Mouse (Mus musculus): ENCODE measurements around the gene Helq. TPM values are rescaled to one million over a fixed set of nuclear protein-coding genes. Genes with fewer than 3 reads are reported as not detected.

Gene Helq
- polyA plus RNA-seq, 1 experiment from 2014 or later, result 15.4 TPM

DNA sequence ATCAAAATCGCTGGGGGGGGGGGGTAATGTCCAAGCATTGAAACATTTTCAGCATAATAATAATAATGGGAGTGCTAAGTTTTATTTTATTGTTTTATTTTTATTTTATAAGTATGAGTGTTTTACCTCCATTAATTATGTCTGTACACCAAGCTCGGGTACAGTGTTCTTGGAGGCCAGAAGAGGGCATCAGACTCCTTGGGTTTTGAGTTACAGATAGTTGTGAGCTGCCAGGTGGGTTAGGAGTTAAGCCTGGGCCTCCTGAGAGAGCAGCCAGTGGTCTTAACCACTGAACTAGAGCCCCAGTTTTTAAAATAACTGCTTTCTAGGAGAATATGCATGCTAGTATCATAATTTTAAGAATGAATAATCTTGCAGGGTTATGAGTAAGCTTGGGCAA is 27.6 kb upstream of the Helq start:
- no peak overlapping the region for H3K9ac ChIP-seq
- ATAC-seq (replicated peaks; ENCODE audit: low FRiP score), result no peak
- H3K27ac ChIP-seq, result no peak overlapping the region
- no peak overlapping the region for H3K4me3 ChIP-seq (replicated peaks)
- H3K4me2 ChIP-seq, result no peak overlapping the region
- H3K27me3 ChIP-seq, result no peaks in the 10 kb centered on the region
- H3K4me1 ChIP-seq, result no peaks in the 10 kb centered on the region
- H3K9me3 ChIP-seq (replicated peaks), result no peaks in the 10 kb centered on the region
- 24% methylated on average over 2 of the region's 2 CpGs for WGBS
- H3K36me3 ChIP-seq, result no peaks in the 10 kb centered on the region

DNA sequence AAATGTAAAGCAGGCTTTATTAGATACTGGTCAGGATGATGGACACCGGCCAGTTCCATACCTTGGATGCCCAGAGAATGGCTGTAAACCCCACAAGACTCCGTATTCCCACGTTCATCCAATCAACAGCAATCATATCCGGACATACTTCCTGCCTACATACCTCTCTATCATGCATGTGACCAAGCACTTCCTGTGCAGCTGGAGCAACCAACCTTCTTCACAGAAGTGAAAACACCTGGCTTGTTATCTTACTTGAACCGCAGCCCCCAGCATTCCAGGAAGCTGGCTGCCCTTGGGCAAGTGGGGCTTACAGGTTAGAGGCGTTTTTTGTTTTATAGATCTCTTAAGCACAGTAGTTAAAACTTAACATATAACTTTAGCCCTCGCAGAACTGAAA is 24.4 kb upstream of the Helq start:
- no peak overlapping the region for H3K4me2 ChIP-seq
- ATAC-seq (replicated peaks; ENCODE audit: low FRiP score), result no peak
- H3K36me3 ChIP-seq, result no peaks in the 10 kb centered on the region
- WGBS, result 78% methylated on average over 7 of the region's 7 CpGs
- no peak overlapping the region for H3K27ac ChIP-seq
- 0 out of 2 replicates have a peak, but pooled peaks cover 3% of the 10 kb centered on the region for H3K4me1 ChIP-seq
- no peaks in the 10 kb centered on the region for H3K27me3 ChIP-seq
- no peaks in the 10 kb centered on the region for H3K9me3 ChIP-seq (replicated peaks)
- no peak overlapping the region for H3K9ac ChIP-seq
- no peak overlapping the region for H3K4me3 ChIP-seq (replicated peaks)

DNA sequence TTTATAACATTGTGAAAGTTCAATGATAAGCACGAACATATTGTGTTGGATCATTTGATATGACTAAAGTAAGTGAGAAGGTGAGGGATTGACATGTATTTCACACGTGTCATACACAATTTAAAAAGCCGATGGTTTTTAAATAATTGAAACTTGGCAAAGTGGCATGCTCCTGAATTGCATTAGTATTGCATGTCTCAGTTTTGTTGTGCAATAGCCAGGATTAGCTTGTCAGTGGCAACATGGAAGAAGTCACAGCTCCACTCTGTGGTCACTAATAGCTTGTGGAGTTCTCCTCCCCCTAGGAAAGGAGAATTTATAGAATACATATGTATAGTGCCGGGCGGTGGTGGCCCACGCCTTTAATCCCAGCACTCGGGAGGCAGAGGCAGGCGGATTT is 23.0 kb upstream of the Helq start:
- Histone ChIP-seq H3K4me2 (peak overlapping the region; percentile 84), H3K4me3 (replicated peaks) (peak overlapping the region; percentile 67), H3K9me3 (replicated peaks) (no peaks in the 10 kb centered on the region), H3K9ac (no peak overlapping the region), H3K27ac (no peak overlapping the region), H3K4me1 (0 out of 2 replicates have a peak, but pooled peaks cover 3% of the 10 kb centered on the region), H3K27me3 (no peaks in the 10 kb centered on the region), H3K36me3 (peaks cover 12% of the 10 kb centered on the region)
- ATAC-seq (replicated peaks; ENCODE audit: low FRiP score), result no peak
- WGBS, result 81% methylated on average over 8 of the region's 8 CpGs

DNA sequence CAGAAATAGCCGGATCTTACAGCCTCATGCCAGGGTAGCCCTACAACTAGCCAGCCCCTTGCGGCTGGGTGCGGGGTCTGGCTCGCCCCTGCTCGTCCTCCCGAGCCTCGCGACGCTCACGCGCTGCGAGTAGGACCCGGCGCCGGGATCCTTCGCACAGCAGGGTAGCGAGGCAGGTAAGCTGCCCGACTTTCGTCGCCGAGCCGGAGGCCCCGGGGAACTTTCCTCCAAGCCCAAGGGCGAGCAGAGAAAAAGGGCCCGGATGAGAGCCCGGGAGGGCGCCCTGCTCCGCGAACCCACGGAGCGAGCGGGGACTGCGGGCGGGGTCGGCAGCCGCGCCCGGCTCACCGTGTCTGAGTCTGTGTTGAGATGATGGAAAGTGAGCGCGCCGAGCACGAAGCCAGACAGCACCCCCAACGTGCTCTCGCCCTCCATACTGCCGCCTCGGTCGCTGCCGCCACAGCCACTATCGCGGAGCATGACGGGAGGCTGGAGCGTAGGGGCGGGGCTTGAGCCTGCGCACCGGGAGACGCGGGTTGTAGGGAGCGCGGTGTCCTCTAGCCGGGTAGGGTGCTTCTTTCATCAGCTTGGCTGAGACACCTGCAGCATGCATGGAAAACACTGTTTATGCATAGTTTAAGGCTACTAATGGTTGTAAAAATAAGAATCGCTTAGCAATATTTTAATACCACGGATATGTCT is 22.2 kb upstream of the Helq start, which contains the start of gene Abraxas1:
Gene Abraxas1, minus strand, starts transcription at position 483 of the 702 bp plus-strand sequence.
- ATAC-seq (replicated peaks; ENCODE audit: low FRiP score), result peak; percentile 97
- H3K9ac ChIP-seq, result peak within 1 kb of the TSS; percentile 89
- H3K4me2 ChIP-seq, result peak within 1 kb of the TSS; percentile 84
- no peaks in the 10 kb centered on the region for H3K27me3 ChIP-seq
- peak within 1 kb of the TSS; percentile 84 for H3K27ac ChIP-seq
- peaks cover 17% of the 10 kb centered on the region for H3K36me3 ChIP-seq
- peak within 1 kb of the TSS; percentile 67 for H3K4me3 ChIP-seq (replicated peaks)
- under 1% methylated on average over 63 of the region's 63 CpGs for WGBS
- no peaks in the 10 kb centered on the region for H3K9me3 ChIP-seq (replicated peaks)
- H3K4me1 ChIP-seq, result 0 out of 2 replicates have a peak, but pooled peaks cover 3% of the 10 kb centered on the region

DNA sequence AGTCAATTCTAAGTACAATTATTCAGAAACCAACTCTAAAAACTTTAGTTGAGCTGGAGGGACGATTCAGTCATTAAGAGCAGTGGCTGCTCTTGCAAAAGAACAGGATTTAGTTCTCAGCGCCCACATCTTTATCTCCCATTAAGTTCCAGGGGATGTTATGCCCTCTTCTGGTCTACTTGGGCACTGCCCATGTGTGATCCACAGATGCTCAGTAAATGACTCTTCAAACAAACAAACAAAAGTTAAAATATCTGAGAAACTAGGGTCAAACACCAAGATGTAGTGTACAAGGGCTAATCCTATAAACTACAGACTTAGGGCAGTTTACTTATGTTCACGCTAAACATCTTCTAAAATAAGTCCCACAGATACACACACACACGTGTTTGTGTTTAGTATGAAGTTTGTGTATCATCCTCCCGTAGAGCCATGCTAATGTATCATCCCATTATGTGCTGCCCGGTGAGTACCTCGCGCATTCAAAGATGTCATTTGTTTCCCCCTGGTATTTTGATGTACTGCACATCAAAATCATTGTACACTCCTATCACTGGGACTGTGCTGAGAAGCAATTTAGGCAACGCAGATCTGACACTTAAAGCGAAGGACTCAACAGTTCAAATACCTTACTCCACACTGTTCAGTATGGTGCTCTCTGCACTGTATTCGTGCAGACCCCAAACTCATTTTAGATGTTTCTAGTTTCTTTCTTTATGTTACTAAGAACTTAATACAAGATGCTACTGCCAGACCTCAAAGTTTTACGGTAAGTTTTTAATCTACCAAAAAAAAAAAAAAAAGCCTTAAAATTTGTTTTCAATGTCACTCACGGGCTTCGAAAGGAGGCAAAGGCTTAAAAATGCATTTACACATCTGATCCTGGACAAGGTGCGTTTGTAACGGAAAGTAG is 21.4 kb upstream of the Helq start:
- ATAC-seq (replicated peaks; ENCODE audit: low FRiP score), result no peak
- Histone ChIP-seq H3K9ac (peak overlapping the region; percentile 89), H3K4me2 (peak overlapping the region; percentile 84), H3K9me3 (replicated peaks) (no peaks in the 10 kb centered on the region), H3K27ac (peak overlapping the region; percentile 84), H3K27me3 (no peaks in the 10 kb centered on the region), H3K4me3 (replicated peaks) (peak overlapping the region; percentile 67), H3K36me3 (peaks cover 21% of the 10 kb centered on the region), H3K4me1 (0 out of 2 replicates have a peak, but pooled peaks cover 3% of the 10 kb centered on the region)
- WGBS, result 32% methylated on average over 16 of the region's 16 CpGs

DNA sequence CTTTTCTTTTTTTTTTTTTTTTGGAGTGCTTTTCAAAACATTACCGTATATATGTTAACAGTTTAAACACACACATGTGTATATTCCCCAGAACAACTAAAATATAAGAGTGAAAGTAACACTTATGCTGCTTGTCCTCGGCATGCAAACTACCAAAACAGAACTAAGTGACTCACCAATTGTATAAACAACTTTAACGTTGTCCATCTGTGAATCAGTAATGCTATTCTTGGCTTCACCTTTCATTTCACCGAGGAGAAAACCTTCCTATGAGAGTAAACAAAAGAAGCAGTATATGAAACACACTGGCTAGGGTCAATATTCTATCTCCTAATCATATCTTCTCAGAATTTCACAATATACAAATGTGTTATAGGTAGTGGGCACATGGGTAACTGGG is 19.9 kb upstream of the Helq start:
- Histone ChIP-seq H3K4me1 (0 out of 2 replicates have a peak, but pooled peaks cover 3% of the 10 kb centered on the region), H3K9ac (no peak overlapping the region), H3K9me3 (replicated peaks) (no peaks in the 10 kb centered on the region), H3K27ac (no peak overlapping the region), H3K4me3 (replicated peaks) (no peak overlapping the region), H3K4me2 (no peak overlapping the region), H3K36me3 (peaks cover 34% of the 10 kb centered on the region), H3K27me3 (no peaks in the 10 kb centered on the region)
- no peak for ATAC-seq (replicated peaks; ENCODE audit: low FRiP score)
- whole genome bisulfite sequencing, result 73% methylated on average over 4 of the region's 4 CpGs

DNA sequence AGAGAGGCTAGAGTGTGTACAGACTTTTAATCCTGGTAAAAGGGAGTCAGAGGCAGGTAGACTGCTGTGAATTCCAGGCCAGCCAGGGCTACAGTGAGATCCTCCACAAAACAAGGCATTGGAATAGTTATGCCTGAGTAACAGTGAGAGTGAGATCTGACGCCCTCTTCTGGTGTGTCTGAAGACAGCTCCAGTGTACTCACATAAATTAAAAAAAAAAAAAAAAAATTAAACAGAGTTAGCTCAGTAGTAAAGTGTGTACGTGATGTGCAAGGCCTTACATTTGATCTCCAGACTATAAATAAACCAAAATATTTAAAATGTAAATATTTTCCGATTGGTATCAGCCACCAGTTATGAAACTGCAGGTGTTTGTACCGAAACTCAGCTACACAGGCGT is 4.3 kb downstream of the Helq start:
- 82% methylated on average over 5 of the region's 5 CpGs for WGBS
- peaks cover 6% of the 10 kb centered on the region; the same call in 1 of the 2 replicates for H3K4me1 ChIP-seq
- H3K27ac ChIP-seq, result no peak overlapping the region
- no peak overlapping the region for H3K9ac ChIP-seq
- no peaks in the 10 kb centered on the region for H3K9me3 ChIP-seq (replicated peaks)
- no peak for ATAC-seq (replicated peaks; ENCODE audit: low FRiP score)
- H3K36me3 ChIP-seq, result peaks cover 72% of the 10 kb centered on the region
- no peak overlapping the region for H3K4me2 ChIP-seq
- H3K27me3 ChIP-seq, result no peaks in the 10 kb centered on the region
- no peak overlapping the region for H3K4me3 ChIP-seq (replicated peaks)

DNA sequence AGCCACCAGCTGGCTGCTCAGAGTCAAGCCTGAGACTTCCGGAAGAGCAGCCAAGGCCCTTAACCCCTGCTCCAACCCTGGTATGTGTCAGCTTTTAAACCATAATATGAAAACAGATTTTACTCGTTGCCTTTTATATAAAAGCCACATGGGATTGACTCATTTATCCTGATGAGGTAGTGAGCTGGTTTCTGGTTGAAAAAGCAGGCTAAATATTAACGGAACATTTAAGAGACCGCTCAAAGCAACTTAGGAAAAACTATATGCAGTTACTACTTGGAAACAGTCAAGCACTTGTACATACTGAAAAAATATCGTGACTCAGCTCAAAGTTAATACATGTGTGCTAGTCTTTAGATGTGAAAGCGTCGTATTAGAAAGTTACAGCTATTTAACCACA is 6.1 kb downstream of the Helq start:
- H3K9ac ChIP-seq, result no peak overlapping the region
- H3K9me3 ChIP-seq (replicated peaks), result no peaks in the 10 kb centered on the region
- no peak for ATAC-seq (replicated peaks; ENCODE audit: low FRiP score)
- H3K4me1 ChIP-seq, result peaks cover 1% of the 10 kb centered on the region; the same call in 1 of the 2 replicates
- no peaks in the 10 kb centered on the region for H3K27me3 ChIP-seq
- WGBS, result 83% methylated on average over 7 of the region's 7 CpGs
- peaks cover 90% of the 10 kb centered on the region for H3K36me3 ChIP-seq
- no peak overlapping the region for H3K27ac ChIP-seq
- H3K4me3 ChIP-seq (replicated peaks), result no peak overlapping the region
- no peak overlapping the region for H3K4me2 ChIP-seq

DNA sequence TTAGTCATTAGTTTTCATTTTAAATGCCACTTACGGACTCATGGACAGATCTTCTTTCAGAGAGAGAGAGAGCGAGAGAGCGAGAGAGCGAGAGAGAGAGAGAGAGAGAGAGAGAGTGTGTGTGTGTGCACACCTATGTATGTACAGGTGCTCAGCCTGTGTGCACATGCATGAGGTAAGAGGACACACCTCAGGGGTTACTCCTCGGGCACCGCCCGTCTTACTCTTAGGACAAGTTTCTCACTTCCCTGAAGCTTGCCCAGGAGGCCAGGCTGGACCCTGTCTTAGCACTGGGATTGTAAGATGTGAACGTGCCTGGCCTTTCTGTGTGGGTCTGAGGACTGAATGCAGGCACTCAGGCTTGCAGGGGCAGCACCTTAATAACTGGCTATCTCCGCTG is 10.9 kb downstream of the Helq start:
- no peak overlapping the region for H3K4me3 ChIP-seq (replicated peaks)
- no peak overlapping the region for H3K27ac ChIP-seq
- H3K9me3 ChIP-seq (replicated peaks), result no peaks in the 10 kb centered on the region
- H3K36me3 ChIP-seq, result peaks cover 92% of the 10 kb centered on the region
- WGBS, result 92% methylated on average over 9 of the region's 9 CpGs
- ATAC-seq (replicated peaks; ENCODE audit: low FRiP score), result no peak
- no peaks in the 10 kb centered on the region for H3K27me3 ChIP-seq
- H3K4me2 ChIP-seq, result no peak overlapping the region
- no peak overlapping the region for H3K9ac ChIP-seq
- no peaks in the 10 kb centered on the region for H3K4me1 ChIP-seq

DNA sequence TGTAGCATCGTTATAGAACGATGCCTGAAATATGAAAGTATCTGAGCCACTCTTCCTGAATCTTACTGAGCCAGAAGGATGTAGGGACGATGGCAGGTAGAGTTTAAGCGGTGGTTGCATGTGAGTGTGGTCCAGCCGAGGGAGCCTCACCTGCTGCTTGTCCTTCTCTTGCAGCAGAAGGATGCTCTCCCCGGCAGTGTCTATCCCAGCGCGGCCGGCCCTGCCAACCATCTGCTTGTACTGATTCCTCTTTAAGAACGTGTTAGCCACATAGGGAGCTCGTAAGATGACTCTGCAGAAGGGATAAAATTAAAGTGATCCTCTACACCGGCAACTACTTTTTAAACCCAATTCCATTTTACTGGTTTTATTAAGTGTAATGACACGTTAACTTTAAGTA is 19.4 kb downstream of the Helq start:
- WGBS, result 97% methylated on average over 13 of the region's 13 CpGs

DNA sequence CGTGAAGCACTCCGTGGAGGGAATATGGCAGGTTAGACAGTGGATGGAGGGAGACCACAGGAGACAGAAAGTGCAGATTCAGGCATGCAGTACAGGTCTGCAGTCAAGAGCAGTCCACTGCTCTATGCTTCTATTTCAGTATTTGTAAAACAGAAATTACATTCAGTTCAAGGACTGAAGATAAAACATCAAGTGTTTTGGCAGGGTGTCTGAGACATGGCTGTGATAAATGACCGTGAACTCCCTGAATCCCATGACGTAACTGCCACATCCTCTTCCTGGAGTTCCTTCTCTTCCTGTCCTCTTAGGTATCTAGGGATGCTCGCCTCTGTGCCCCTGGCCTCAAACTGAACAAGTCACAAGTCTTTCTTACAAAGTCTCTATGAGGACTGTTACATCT is 21.5 kb downstream of the Helq start:
- no peaks in the 10 kb centered on the region for H3K9me3 ChIP-seq (replicated peaks)
- H3K36me3 ChIP-seq, result peaks cover 75% of the 10 kb centered on the region
- H3K9ac ChIP-seq, result no peak overlapping the region
- ATAC-seq (replicated peaks; ENCODE audit: low FRiP score), result no peak
- no peaks in the 10 kb centered on the region for H3K27me3 ChIP-seq
- 92% methylated on average over 5 of the region's 5 CpGs for WGBS
- no peak overlapping the region for H3K27ac ChIP-seq
- no peaks in the 10 kb centered on the region for H3K4me1 ChIP-seq
- H3K4me2 ChIP-seq, result no peak overlapping the region
- H3K4me3 ChIP-seq (replicated peaks), result no peak overlapping the region

More for the DNA sequence above, 19.4 kb downstream of the Helq start:
- Histone ChIP-seq H3K27me3 (no peaks in the 10 kb centered on the region), H3K4me3 (replicated peaks) (no peak overlapping the region), H3K4me1 (no peaks in the 10 kb centered on the region), H3K9me3 (replicated peaks) (no peaks in the 10 kb centered on the region), H3K4me2 (no peak overlapping the region), H3K36me3 (peaks cover 80% of the 10 kb centered on the region), H3K27ac (no peak overlapping the region), H3K9ac (no peak overlapping the region)
- ATAC-seq (replicated peaks; ENCODE audit: low FRiP score), result no peak

DNA sequence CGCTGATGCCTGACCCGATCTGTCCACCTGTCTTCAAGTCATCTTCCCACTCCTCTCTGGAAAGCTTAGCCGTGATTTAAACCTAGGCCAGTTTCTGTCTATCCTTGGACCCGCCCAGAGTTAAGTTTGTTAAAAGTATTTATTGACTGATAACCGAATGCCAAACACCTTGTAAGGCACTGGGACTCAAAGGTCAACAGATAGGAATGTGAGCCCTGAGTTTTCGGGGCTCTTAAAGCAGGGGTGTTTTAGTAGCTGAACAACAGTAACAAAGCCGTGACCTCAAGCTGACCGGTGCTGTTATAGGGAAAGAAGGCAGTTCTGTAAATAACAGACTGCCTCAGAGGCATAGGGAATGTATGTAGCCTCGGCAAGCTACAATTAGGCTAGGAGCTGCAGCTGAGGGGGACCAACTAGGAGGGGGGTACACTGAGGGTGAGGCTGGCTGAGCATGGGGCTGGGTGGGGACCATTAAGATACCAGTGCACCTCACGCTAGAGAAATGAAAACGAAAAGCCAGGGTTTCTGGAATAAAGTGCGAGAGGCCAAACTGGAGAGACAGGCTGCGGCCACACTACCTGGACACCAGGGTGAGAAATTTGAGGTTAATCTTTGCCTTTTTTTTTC is 22.5 kb downstream of the Helq start:
- H3K36me3 ChIP-seq, result peaks cover 69% of the 10 kb centered on the region
- 89% methylated on average over 13 of the region's 13 CpGs for WGBS
- H3K4me1 ChIP-seq, result no peaks in the 10 kb centered on the region
- ATAC-seq (replicated peaks; ENCODE audit: low FRiP score), result no peak
- H3K4me3 ChIP-seq (replicated peaks), result no peak overlapping the region
- no peak overlapping the region for H3K4me2 ChIP-seq
- no peak overlapping the region for H3K27ac ChIP-seq
- no peaks in the 10 kb centered on the region for H3K9me3 ChIP-seq (replicated peaks)
- no peaks in the 10 kb centered on the region for H3K27me3 ChIP-seq
- no peak overlapping the region for H3K9ac ChIP-seq

All from kidney, embryonic 15.5 days (tissue).